Mouse (Mus musculus) cerebellum, adult 2 months (tissue): ENCODE measurements around the gene Pttg1ip.

Experiments
- CTCF ChIP-seq: fragments of 200-500 bp; IDR thresholded peaks from 2 replicates; pipeline ENCODE4 v1.5.1; 2011; ENCODE audit warnings: low read depth, mild to moderate bottlenecking, control low read depth, low read length, moderate library complexity, borderline replicate concordance; ENCODE audit not compliant: insufficient read depth
- POLR2A ChIP-seq: fragments of 200-500 bp; IDR thresholded peaks from 2 replicates; pipeline ENCODE4 v1.6.1; 2011; ENCODE audit warnings: low read length, control low read depth, borderline replicate concordance; ENCODE audit not compliant: insufficient read depth

DNA sequence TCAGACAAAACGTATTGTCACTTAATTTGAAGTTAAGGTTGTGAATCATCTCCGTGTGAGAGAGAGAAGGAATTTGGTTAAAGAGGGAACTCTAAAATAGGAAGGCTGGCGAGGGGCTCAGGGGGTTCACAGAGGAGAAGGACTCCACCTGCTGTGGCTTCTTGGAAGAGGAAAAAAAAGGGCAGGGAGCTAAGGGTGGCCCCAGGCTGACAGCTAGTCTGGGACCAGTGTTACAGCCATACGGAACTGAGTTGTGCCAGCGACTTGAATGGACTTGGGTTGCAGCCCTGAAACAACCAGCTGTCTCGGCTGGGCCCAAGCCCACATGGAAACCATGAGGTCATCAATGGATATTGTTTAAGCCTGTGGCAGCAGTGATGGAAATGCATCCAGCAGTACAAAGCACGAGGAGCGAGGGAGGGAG lies 41.6 kb downstream of the Pttg1ip start:
- TF ChIP-seq POLR2A (no peak), CTCF (no peak)
